Mouse (Mus musculus): Measurements from ENCODE around the gene Mctp2.

DNA sequence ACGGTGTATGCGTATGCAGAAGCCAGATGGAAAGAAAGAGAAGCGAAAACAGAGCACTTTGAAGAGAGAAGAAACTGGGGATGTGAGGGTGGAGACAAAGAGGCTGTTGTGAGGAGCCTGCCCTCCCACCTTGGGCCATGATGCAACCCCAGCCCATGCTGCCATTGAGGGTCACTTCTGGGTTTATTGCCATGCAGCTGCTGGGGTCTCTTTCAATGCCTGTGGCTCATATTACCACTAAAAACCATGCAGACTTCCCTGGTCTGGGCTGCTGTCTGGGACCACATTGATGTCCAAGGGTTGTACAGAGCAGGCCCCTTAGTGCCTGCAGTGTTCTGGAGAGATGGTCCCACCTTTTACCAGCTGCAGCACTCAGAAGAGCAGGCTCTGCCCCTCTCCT is 210.0 kb downstream of the Mctp2 start:
- TF ChIP-seq CTCF (IDR thresholded peaks at IDR 0.05; ENCODE audit: borderline replicate concordance, control insufficient read depth, extremely low read depth, insufficient read depth, low read length, poor library complexity) (no peak), POLR2A (IDR thresholded peaks at IDR 0.05; ENCODE audit: control insufficient read depth, extremely low read depth, insufficient read depth, low read length, poor library complexity) (no peak)
